Mouse (Mus musculus): Measurements from ENCODE around the gene Syt7. TPM values are rescaled to one million over a fixed set of nuclear protein-coding genes. Genes with fewer than 3 reads are reported as not detected.

Syt7 gene
- polyA plus RNA-seq, 1 experiment = not detected

DNA sequence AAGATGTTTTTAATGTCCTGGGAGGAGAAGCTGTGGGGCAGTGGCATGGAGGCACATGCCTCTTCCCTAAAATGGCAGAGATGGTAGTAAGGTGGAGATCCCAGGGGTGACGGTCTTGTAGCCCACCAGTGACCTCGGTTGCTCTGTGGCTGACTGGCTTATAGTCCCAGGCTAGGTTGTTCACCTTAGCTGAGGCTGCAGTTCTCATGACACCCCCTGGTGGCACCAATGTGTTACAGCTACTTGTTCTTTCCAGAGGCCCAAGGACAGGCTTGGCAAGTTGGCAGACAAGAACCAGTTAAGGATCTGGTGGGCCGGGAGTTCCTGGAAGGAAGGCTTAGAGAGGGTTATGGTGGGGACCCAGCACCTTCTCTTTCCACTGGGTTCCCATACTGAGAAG, 47.0 kb downstream of the Syt7 start:
- 19% methylated on average over 3 of the region's 3 CpGs for WGBS

GRCm38 (mm10) chr19:10436726-10437125, 47.8 kb downstream of the Syt7 start:
- no peak overlapping the region for H3K27ac ChIP-seq (ENCODE audit: insufficient read depth, low read depth, low read length)
- TF ChIP-seq CTCF (IDR thresholded peaks at IDR 0.05; ENCODE audit: insufficient read depth, low read depth, low read length) = no peak
- TF ChIP-seq POLR2A (IDR thresholded peaks at IDR 0.05; ENCODE audit: insufficient read depth, low read depth, low read length) = no peak
- WGBS = 19% methylated on average over 1 of the region's 1 CpGs

More for the DNA sequence above, 47.0 kb downstream of the Syt7 start:
- no peak for TF ChIP-seq POLR2A (IDR thresholded peaks at IDR 0.05; ENCODE audit: insufficient read depth, low read depth, low read length)
- TF ChIP-seq CTCF (IDR thresholded peaks at IDR 0.05; ENCODE audit: insufficient read depth, low read depth, low read length) = 0 out of 2 replicates have a peak, but pooled peaks have one; percentile 7
- Histone ChIP-seq H3K4me1 (ENCODE audit: control insufficient read depth, insufficient read depth, low read length) (0 out of 2 replicates have a peak, but pooled peaks cover 9% of the 10 kb centered on the region), H3K27ac (ENCODE audit: insufficient read depth, low read depth, low read length) (no peak overlapping the region), H3K4me3 (ENCODE audit: insufficient read depth, low read depth, low read length) (no peak overlapping the region)

DNA sequence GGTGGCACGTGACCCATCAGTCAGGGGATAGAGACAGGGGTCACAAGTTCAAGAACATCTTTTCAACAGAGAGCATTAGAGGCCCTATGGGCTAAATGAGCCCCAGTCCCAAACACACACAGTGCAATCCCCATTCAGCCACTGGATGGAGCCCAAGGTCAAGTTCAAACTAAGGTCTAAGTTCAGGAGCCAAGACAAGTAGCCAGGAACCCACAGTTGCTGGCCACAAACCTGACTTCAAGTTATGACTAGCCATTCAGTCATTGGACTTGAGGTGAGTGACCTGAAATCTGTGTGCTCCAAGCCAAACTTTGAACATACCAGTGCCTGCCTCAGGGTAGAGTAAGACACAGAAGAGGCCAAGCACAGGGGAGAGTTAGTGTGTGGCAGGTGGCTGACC, 48.6 kb downstream of the Syt7 start:
- H3K4me1 ChIP-seq (ENCODE audit: control insufficient read depth, insufficient read depth, low read length) = 0 out of 2 replicates have a peak, but pooled peaks cover 6% of the 10 kb centered on the region
- no peak overlapping the region for H3K27ac ChIP-seq (ENCODE audit: insufficient read depth, low read depth, low read length)
- TF ChIP-seq POLR2A (IDR thresholded peaks at IDR 0.05; ENCODE audit: insufficient read depth, low read depth, low read length) = no peak
- 82% methylated on average over 1 of the region's 1 CpGs for WGBS
- no peak overlapping the region for H3K4me3 ChIP-seq (ENCODE audit: insufficient read depth, low read depth, low read length)

More at GRCm38 (mm10) chr19:10436726-10437125, 47.8 kb downstream of the Syt7 start:
- H3K4me3 ChIP-seq (ENCODE audit: insufficient read depth, low read depth, low read length) = no peak overlapping the region
- 0 out of 2 replicates have a peak, but pooled peaks cover 9% of the 10 kb centered on the region for H3K4me1 ChIP-seq (ENCODE audit: control insufficient read depth, insufficient read depth, low read length)

GRCm38 (mm10) chr19:10444685-10445369, 55.9 kb downstream of the Syt7 start:
- TF ChIP-seq CTCF (IDR thresholded peaks at IDR 0.05; ENCODE audit: insufficient read depth, low read depth, low read length) (no peak), POLR2A (IDR thresholded peaks at IDR 0.05; ENCODE audit: insufficient read depth, low read depth, low read length) (no peak)
- Histone ChIP-seq H3K27ac (ENCODE audit: insufficient read depth, low read depth, low read length) (no peak overlapping the region), H3K4me1 (ENCODE audit: control insufficient read depth, insufficient read depth, low read length) (no peaks in the 10 kb centered on the region), H3K4me3 (ENCODE audit: insufficient read depth, low read depth, low read length) (no peak overlapping the region)
- 93% methylated on average over 15 of the region's 15 CpGs for WGBS

DNA sequence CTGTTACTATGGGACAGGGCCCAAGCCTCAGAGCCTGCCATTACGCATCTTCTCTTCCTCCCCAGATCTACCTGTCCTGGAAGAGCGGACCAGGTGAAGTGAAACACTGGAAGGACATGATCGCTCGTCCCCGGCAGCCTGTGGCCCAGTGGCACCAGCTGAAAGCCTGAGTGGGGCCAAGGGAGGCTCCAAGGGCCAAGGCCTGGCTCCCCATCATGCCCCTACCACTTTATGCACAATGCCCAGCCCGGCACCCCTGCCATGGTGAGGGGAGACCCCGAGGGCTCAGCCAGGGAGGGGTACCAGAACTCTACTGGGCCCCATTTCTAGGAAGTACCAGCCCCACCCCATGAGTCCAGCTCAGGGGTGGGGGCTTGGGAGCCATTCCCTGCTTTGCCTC, 59.4 kb downstream of the Syt7 start:
- TF ChIP-seq CTCF (IDR thresholded peaks at IDR 0.05; ENCODE audit: insufficient read depth, low read depth, low read length) (no peak), POLR2A (IDR thresholded peaks at IDR 0.05; ENCODE audit: insufficient read depth, low read depth, low read length) (no peak)
- Histone ChIP-seq H3K27ac (ENCODE audit: insufficient read depth, low read depth, low read length) (no peak overlapping the region), H3K4me3 (ENCODE audit: insufficient read depth, low read depth, low read length) (no peak overlapping the region), H3K4me1 (ENCODE audit: control insufficient read depth, insufficient read depth, low read length) (no peaks in the 10 kb centered on the region)
- 92% methylated on average over 7 of the region's 7 CpGs for WGBS

DNA sequence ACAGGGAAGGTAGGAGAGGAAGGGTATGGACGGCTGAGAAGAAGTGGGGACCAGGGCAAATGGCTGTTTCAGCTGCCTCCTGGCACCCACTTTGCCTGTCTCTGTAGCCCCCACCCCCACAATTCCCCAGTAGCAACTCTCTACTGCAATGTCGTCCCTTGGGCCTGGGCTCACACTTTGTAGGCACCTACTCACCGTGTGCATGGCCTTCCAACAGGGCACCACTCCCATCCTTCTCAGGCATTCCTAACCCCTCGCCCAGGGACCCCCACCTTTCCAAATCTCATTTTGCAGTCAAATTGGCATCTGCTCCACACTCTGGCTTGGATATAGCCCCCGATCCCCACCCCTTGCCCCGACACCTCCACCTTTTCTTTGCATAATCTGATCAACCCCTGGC, 60.3 kb downstream of the Syt7 start:
- Histone ChIP-seq H3K4me1 (ENCODE audit: control insufficient read depth, insufficient read depth, low read length) (no peaks in the 10 kb centered on the region), H3K4me3 (ENCODE audit: insufficient read depth, low read depth, low read length) (no peak overlapping the region), H3K27ac (ENCODE audit: insufficient read depth, low read depth, low read length) (no peak overlapping the region)
- TF ChIP-seq POLR2A (IDR thresholded peaks at IDR 0.05; ENCODE audit: insufficient read depth, low read depth, low read length) (no peak), CTCF (IDR thresholded peaks at IDR 0.05; ENCODE audit: insufficient read depth, low read depth, low read length) (no peak)
- 74% methylated on average over 6 of the region's 6 CpGs for WGBS

GRCm38 (mm10) chr19:10449708-10450107, 60.8 kb downstream of the Syt7 start:
- Histone ChIP-seq H3K27ac (ENCODE audit: insufficient read depth, low read depth, low read length) (no peak overlapping the region), H3K4me3 (ENCODE audit: insufficient read depth, low read depth, low read length) (no peak overlapping the region), H3K4me1 (ENCODE audit: control insufficient read depth, insufficient read depth, low read length) (no peaks in the 10 kb centered on the region)
- WGBS = 2% methylated on average over 3 of the region's 3 CpGs
- TF ChIP-seq CTCF (IDR thresholded peaks at IDR 0.05; ENCODE audit: insufficient read depth, low read depth, low read length) (no peak; the same call in 1 of the 2 replicates), POLR2A (IDR thresholded peaks at IDR 0.05; ENCODE audit: insufficient read depth, low read depth, low read length) (no peak)

- TF ChIP-seq CTCF (IDR thresholded peaks at IDR 0.05; ENCODE audit: insufficient read depth, low read depth, low read length) = no peak
- TF ChIP-seq POLR2A (IDR thresholded peaks at IDR 0.05; ENCODE audit: insufficient read depth, low read depth, low read length) = no peak
- Histone ChIP-seq H3K4me1 (ENCODE audit: control insufficient read depth, insufficient read depth, low read length) (peaks cover 22% of the 10 kb centered on the region), H3K4me3 (ENCODE audit: insufficient read depth, low read depth, low read length) (no peak overlapping the region), H3K27ac (ENCODE audit: insufficient read depth, low read depth, low read length) (no peak overlapping the region)
- 74% methylated on average over 4 of the region's 4 CpGs for whole genome bisulfite sequencing
Observed at GRCm38 (mm10) chr19:10454718-10455436, 66.0 kb downstream of the Syt7 start.

DNA sequence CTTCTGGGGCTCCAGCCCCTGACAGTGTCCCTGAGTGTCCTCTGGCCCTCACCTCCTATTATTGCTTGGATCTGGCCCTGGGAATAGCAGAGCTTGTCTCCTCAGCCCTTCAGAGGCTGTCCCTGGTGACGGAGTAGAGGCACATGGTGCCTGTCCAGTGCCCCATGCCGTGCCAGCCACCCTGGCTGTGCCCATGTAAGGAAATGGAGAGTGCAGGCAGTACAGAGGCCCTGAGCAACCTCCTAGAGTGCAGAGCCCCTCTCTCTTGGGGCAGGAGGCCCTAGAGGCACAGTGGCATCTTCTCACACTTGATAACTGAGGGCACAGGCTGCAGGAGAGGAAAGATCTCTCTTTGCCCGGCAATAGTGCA, 66.5 kb downstream of the Syt7 start:
- Histone ChIP-seq H3K4me1 (ENCODE audit: control insufficient read depth, insufficient read depth, low read length) (peaks cover 26% of the 10 kb centered on the region), H3K4me3 (ENCODE audit: insufficient read depth, low read depth, low read length) (no peak overlapping the region), H3K27ac (ENCODE audit: insufficient read depth, low read depth, low read length) (no peak overlapping the region)
- WGBS = 85% methylated on average over 3 of the region's 3 CpGs
- no peak for TF ChIP-seq CTCF (IDR thresholded peaks at IDR 0.05; ENCODE audit: insufficient read depth, low read depth, low read length)
- TF ChIP-seq POLR2A (IDR thresholded peaks at IDR 0.05; ENCODE audit: insufficient read depth, low read depth, low read length) = no peak

Measured in olfactory bulb, adult 2 months (tissue).